Mouse (Mus musculus): ENCODE data around the gene Satb2. TPM values are rescaled to one million over a fixed set of nuclear protein-coding genes. Genes with fewer than 3 reads are reported as not detected.

The Satb2 gene
- 0.07 and 0.10 TPM in 2 replicates for polyA plus RNA-seq (2015; fragmentation: Nextera tagmentation; extraction: Ambion mirVana)

DNA sequence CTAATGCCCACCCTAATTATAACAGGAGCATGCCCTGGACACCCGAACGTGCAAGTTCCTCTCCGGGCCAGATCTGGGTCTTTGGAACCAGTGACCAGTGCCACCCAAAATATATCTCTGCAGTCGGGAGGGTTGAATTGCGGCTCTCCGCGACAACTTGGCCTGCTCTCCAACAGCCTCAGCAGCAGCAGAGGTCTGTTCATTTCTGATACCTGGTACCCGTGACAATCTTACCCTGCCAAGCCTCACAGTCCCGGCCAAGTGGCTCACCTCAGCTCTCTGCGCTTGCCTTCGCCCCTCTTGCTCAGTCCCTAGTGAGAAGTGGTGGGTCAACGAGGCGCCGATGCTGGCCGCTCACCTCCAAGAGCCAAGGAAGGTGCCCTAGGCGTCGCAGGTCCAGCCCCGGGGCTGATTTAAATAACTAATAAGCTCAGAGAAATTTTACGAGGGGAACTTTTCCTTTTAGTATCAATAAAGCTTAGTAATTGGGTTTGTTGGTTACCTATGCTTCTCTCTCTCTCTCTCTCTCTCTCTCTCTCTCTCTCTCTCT lies at the start of gene Satb2:
Satb2 (minus strand) TSS at position 500 of the 550 bp plus-strand sequence.
- 1% methylated on average over 19 of the region's 19 CpGs for whole genome bisulfite sequencing
- no peak for ATAC-seq (ENCODE audit: extremely low read depth, insufficient number of reproducible peaks, low FRiP score, low TSS enrichment)
- Histone ChIP-seq H3K27ac (replicated peaks) (no peak within 1 kb of the TSS), H3K4me3 (peak within 1 kb of the TSS; percentile 39), H3K4me2 (peak within 1 kb of the TSS; percentile 63), H3K4me1 (peaks cover 25% of the 10 kb centered on the region), H3K27me3 (replicated peaks) (peaks cover 81% of the 10 kb centered on the region), H3K36me3 (no peaks in the 10 kb centered on the region), H3K9ac (no peak within 1 kb of the TSS), H3K9me3 (no peaks in the 10 kb centered on the region)

DNA sequence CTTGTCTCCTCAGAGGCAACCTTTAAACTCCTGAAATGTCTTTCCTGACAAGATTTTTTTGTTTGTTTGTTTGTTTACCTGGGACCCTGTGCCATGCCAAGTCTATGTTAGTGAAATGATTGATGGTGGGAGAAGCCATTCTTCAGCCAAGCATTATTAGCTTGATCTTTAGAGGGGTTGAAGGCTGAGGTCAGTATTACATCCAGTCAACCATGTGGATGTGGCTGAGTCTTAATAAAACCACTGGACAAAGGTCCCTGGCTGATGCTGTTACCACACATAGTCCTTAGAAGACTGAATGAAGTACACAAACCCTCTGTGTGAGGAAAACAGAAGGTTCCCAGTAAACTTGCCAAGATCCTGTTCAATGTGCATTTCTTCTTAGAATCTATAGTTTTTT lies 40.5 kb upstream of the Satb2 start:
- H3K27ac ChIP-seq (replicated peaks): no peak overlapping the region
- no peaks in the 10 kb centered on the region for H3K36me3 ChIP-seq
- H3K4me1 ChIP-seq: no peaks in the 10 kb centered on the region
- H3K4me2 ChIP-seq: no peak overlapping the region
- no peaks in the 10 kb centered on the region for H3K27me3 ChIP-seq (replicated peaks)
- H3K9me3 ChIP-seq: 0 out of 2 replicates have a peak, but pooled peaks cover 6% of the 10 kb centered on the region
- ATAC-seq (ENCODE audit: extremely low read depth, insufficient number of reproducible peaks, low FRiP score, low TSS enrichment): no peak
- no peak overlapping the region for H3K9ac ChIP-seq
- no peak overlapping the region for H3K4me3 ChIP-seq

DNA sequence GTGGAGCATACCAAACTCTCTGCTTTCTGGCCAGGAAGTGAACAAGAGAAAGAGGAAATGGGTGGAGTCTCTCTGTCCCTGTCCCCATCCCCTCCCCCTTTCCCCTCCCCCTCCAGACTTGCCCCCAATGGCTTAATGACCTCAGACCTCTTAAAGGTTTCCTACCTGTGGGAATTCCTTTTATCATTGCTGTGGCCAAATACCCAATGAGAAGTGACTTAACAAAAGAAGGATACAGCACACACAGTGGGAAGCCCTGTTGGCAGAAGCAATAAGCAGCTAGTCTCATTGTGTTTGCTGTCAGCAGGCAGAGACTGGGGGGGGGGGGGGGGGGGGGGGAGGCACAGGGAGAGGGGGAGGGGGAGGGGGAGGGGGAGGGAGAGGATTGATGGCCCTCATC lies 35.4 kb upstream of the Satb2 start:
- Histone ChIP-seq H3K36me3 (no peaks in the 10 kb centered on the region), H3K27me3 (replicated peaks) (no peaks in the 10 kb centered on the region), H3K4me3 (no peak overlapping the region), H3K4me1 (no peaks in the 10 kb centered on the region), H3K27ac (replicated peaks) (no peak overlapping the region), H3K9ac (no peak overlapping the region), H3K9me3 (0 out of 2 replicates have a peak, but pooled peaks cover 6% of the 10 kb centered on the region), H3K4me2 (no peak overlapping the region)
- ATAC-seq (ENCODE audit: extremely low read depth, insufficient number of reproducible peaks, low FRiP score, low TSS enrichment): no peak

DNA sequence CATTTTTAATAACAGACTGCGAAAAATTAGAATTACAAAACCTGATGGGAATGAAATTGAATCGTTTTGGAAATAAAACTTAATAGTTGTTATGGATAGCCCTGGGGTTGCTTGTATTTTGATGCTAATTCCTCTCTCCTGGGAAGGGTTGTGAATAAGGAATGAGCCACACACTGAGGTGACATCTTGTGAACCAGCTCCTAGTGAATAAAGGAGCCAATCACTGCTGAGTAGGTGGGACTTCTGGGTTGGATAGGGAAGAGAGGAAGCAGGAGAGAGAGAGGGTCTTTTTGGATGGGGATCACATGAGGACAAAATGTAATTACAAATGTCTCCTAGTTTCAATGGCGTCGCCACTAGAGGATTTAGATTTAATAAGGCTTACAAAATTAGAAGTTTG lies 30.7 kb upstream of the Satb2 start:
- H3K27ac ChIP-seq (replicated peaks): no peak overlapping the region
- no peaks in the 10 kb centered on the region for H3K9me3 ChIP-seq
- no peaks in the 10 kb centered on the region for H3K27me3 ChIP-seq (replicated peaks)
- WGBS: 60% methylated on average over 4 of the region's 4 CpGs
- no peak for ATAC-seq (ENCODE audit: extremely low read depth, insufficient number of reproducible peaks, low FRiP score, low TSS enrichment)
- no peaks in the 10 kb centered on the region for H3K36me3 ChIP-seq
- H3K4me3 ChIP-seq: no peak overlapping the region
- no peak overlapping the region for H3K9ac ChIP-seq
- no peaks in the 10 kb centered on the region for H3K4me1 ChIP-seq
- H3K4me2 ChIP-seq: no peak overlapping the region

DNA sequence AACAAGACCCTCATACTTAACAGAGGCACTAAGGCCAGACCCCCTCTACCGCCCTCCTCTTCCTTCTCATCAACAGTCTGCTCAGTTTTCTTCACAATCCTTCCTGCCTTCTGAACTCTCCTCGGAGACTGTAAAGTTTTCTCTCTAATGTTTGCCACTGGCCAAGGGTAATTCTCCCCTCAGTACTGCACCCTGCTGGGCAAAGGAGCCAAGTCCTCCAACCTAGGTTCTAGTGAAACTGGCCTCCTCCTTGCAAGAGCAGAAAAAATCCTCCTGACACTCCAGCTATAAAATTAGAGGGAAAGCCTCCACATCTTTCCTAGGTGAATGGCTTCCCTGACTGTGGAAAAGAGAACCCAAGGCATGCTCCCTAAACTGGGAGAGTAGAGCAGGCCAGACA lies 16.6 kb upstream of the Satb2 start:
- Histone ChIP-seq H3K27ac (replicated peaks) (no peak overlapping the region), H3K4me2 (no peak overlapping the region), H3K27me3 (replicated peaks) (peaks cover 12% of the 10 kb centered on the region), H3K4me1 (no peaks in the 10 kb centered on the region), H3K4me3 (no peak overlapping the region), H3K9ac (no peak overlapping the region), H3K36me3 (no peaks in the 10 kb centered on the region), H3K9me3 (no peaks in the 10 kb centered on the region)
- 46% methylated on average over 2 of the region's 2 CpGs for WGBS
- ATAC-seq (ENCODE audit: extremely low read depth, insufficient number of reproducible peaks, low FRiP score, low TSS enrichment): no peak

DNA sequence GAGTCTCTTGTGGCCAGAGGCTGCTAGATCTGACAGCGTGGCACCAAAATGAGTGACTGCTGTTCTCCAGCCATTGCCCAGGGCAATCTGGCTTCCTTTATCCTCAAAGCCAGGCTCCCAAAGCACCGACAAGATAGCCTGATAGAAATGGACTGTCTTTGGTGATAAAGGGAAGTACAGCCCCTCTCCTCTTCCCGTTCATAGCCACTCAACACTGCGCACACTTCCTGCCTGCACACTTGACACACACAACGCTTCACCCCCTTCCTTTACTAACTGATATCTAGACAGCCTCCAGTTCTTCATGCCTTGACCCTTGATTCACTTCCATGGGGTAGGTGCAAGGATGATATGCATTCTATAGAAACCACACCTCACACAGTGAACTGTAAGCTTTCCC lies 13.9 kb upstream of the Satb2 start:
- no peaks in the 10 kb centered on the region for H3K36me3 ChIP-seq
- WGBS: 15% methylated on average over 5 of the region's 5 CpGs
- no peak for ATAC-seq (ENCODE audit: extremely low read depth, insufficient number of reproducible peaks, low FRiP score, low TSS enrichment)
- no peak overlapping the region for H3K4me3 ChIP-seq
- no peak overlapping the region for H3K4me2 ChIP-seq
- no peak overlapping the region for H3K9ac ChIP-seq
- H3K9me3 ChIP-seq: no peaks in the 10 kb centered on the region
- no peaks in the 10 kb centered on the region for H3K4me1 ChIP-seq
- H3K27me3 ChIP-seq (replicated peaks): peaks cover 30% of the 10 kb centered on the region
- H3K27ac ChIP-seq (replicated peaks): no peak overlapping the region

DNA sequence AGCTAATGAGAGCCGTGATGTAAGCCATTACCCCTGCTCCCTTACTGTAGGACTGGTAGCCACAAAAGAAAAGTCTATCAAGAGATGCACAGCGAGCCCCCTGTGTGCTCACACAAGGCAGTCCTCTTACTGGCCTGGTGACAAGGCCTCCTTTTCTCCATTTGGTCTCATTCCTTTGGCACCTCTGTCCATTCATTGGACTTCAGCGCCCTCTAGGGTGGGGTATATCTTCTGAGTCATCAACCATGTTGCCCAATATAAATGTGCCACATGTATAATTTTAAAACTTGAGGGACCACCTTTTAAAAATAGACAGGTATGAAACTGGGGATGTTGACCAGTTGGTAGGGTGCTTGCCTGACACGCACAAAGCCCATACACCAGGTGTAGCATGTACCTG lies 13.2 kb upstream of the Satb2 start:
- no peaks in the 10 kb centered on the region for H3K36me3 ChIP-seq

DNA sequence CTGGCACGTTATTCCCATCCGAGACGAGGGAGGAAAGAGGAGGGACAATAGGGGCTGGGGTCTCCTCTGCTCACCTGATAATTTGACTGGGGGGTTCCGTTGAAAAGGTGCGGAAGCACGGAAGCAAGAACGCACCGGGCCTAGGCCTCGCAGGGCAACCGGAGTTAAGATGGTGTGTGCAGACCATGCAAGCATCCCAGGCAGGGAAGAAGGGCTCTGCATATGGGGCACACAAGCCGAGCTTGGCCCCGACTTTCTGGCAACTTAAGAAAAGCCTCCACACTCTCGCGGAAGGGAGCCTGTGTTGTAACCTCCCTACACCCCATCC lies 6.0 kb upstream of the Satb2 start:
- H3K4me2 ChIP-seq: no peak overlapping the region
- peaks cover 94% of the 10 kb centered on the region for H3K27me3 ChIP-seq (replicated peaks)
- H3K9me3 ChIP-seq: no peaks in the 10 kb centered on the region
- H3K27ac ChIP-seq (replicated peaks): no peak overlapping the region
- ATAC-seq (ENCODE audit: extremely low read depth, insufficient number of reproducible peaks, low FRiP score, low TSS enrichment): no peak
- no peak overlapping the region for H3K9ac ChIP-seq
- no peak overlapping the region; the same call in 1 of the 2 replicates for H3K4me3 ChIP-seq
- peaks cover 7% of the 10 kb centered on the region; the same call in 1 of the 2 replicates for H3K4me1 ChIP-seq
- 2% methylated on average over 14 of the region's 14 CpGs for WGBS
- no peaks in the 10 kb centered on the region for H3K36me3 ChIP-seq

More for the DNA sequence above, 13.2 kb upstream of the Satb2 start:
- Histone ChIP-seq H3K4me2 (no peak overlapping the region), H3K4me1 (no peaks in the 10 kb centered on the region), H3K9ac (no peak overlapping the region), H3K9me3 (no peaks in the 10 kb centered on the region), H3K4me3 (no peak overlapping the region), H3K27me3 (replicated peaks) (peaks cover 37% of the 10 kb centered on the region), H3K27ac (replicated peaks) (no peak overlapping the region)
- 47% methylated on average over 4 of the region's 4 CpGs for WGBS
- ATAC-seq (ENCODE audit: extremely low read depth, insufficient number of reproducible peaks, low FRiP score, low TSS enrichment): no peak

DNA sequence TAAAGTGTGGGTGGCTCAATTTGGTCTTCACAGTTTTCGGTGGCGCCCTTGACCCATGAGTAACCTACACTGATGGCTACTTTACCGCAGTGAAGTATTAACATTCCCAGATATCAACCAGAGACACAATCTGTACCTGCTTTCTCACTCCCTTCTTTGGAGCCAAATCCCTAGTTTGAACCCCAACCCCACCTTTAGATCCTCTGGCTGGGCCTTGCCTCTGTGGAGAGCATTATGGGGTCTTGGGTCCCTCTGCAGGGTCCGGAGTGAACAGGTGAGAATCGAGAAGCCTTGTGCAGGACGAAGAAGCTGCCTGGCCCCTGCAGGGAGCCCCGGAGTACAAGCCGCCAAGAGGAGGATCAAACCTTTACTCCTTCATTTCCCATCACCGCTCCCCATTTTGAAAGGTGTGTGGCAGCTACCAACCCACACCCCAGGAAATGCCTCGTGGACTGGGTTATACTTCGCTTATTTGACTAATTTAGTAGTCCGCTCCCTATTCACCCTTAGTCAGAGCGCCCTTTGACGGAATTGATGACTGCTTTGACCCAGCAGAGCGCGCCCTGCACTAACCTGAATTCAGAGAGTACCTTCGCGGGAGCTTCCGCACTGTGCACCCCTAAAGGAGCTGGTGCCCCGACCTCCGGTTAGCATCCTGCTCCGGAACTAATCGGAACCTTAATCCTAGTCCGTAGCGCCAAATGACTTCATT lies 5.5 kb upstream of the Satb2 start:
- no peaks in the 10 kb centered on the region for H3K36me3 ChIP-seq
- H3K4me1 ChIP-seq: peaks cover 7% of the 10 kb centered on the region; the same call in 1 of the 2 replicates
- no peak overlapping the region; the same call in 1 of the 2 replicates for H3K4me3 ChIP-seq
- H3K27me3 ChIP-seq (replicated peaks): peaks cover 96% of the 10 kb centered on the region
- ATAC-seq (ENCODE audit: extremely low read depth, insufficient number of reproducible peaks, low FRiP score, low TSS enrichment): no peak
- H3K27ac ChIP-seq (replicated peaks): no peak overlapping the region
- H3K9me3 ChIP-seq: no peaks in the 10 kb centered on the region
- 1% methylated on average over 25 of the region's 25 CpGs for whole genome bisulfite sequencing
- H3K4me2 ChIP-seq: no peak overlapping the region
- H3K9ac ChIP-seq: no peak overlapping the region

DNA sequence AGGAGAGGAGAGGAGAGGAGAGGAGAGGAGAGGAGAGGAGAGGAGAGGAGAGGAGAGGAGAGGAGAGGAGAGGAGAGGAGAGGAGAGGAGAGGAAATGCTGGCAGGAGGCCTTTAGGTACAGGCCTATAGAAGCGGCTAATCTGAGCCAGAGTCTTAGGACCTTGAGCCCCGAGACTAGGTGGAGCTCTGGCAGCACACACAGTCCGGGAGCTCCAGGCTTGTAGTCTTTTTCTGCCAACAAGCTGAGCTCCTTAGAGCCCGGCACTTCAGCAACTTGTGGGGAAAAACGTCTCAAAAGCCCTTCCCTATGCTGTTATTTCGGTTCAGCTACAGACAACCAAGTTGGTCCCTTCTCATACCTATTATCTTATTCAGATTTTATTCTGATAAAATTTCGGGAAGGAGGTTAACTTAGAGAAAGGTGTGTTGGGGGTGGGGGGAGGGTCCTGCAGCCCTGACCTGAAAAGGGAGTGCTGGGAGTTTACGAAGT lies 4.7 kb upstream of the Satb2 start:
- Histone ChIP-seq H3K9me3 (no peaks in the 10 kb centered on the region), H3K4me1 (peaks cover 9% of the 10 kb centered on the region), H3K4me2 (no peak overlapping the region), H3K36me3 (no peaks in the 10 kb centered on the region), H3K9ac (no peak overlapping the region), H3K27me3 (replicated peaks) (peaks cover 96% of the 10 kb centered on the region), H3K4me3 (no peak overlapping the region), H3K27ac (replicated peaks) (no peak overlapping the region)
- ATAC-seq (ENCODE audit: extremely low read depth, insufficient number of reproducible peaks, low FRiP score, low TSS enrichment): no peak
- 1% methylated on average over 8 of the region's 8 CpGs for WGBS

DNA sequence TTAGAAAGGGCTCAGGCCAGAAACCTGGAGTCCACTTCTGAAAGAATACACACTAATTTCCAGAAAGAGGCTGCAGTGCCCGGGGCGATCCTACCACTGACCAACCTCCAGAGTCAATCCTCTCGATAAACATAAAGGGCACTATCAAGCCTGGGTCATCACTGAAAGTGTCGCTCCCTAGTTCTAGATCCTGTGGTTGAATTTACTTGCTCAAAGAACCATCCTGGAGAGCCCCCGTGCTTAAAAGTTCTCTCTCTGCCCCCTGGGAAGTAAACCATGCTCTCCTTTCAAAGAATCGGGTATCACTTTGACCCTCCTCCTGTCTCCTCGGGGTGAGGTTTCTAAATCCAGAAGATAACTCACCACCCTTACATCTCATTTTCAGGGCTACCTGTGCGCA lies 4.2 kb upstream of the Satb2 start:
- Histone ChIP-seq H3K27me3 (replicated peaks) (peaks cover 96% of the 10 kb centered on the region), H3K27ac (replicated peaks) (no peak overlapping the region), H3K36me3 (no peaks in the 10 kb centered on the region), H3K9me3 (no peaks in the 10 kb centered on the region), H3K9ac (no peak overlapping the region), H3K4me1 (peaks cover 14% of the 10 kb centered on the region), H3K4me2 (no peak overlapping the region), H3K4me3 (no peak overlapping the region)
- ATAC-seq (ENCODE audit: extremely low read depth, insufficient number of reproducible peaks, low FRiP score, low TSS enrichment): no peak
- WGBS: 2% methylated on average over 8 of the region's 8 CpGs
